Mouse (Mus musculus): ENCODE data around the gene Asb10. TPM values are rescaled to one million over a fixed set of nuclear protein-coding genes. Genes with fewer than 3 reads are reported as not detected.
A peak's percentile ranks its signal among the peaks of the same experiment; 100 is the strongest.
"Not testable (repeated sequence)": the region's sequence is repeated elsewhere in the genome, so short reads cannot be mapped to it uniquely, and the experiment has no call there.

Asb10 gene
- total and polyA plus RNA-seq, 2 experiments from 2014 or later, result 20.8 to 44.0 TPM

DNA sequence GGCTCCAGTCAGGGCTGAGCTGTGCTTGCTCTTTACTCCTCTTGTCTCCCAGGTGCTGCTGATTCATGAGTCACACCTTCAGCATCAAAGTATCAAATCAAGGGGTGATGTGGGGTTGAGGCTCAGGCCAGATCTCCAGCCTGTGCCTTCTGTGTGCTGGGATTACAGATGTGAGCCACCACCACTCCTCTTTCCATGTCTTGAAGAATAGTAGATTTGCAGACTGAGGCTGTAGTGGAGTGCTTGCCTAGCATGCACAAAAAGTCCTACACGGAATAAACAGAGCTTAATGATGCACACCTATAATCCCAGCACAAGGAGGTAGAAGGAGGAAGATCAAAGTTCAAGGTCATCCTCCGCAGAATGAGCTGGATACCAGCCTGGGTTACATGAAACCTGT is 15.9 kb upstream of the Asb10 start, which contains the start of gene 4931409K22Rik:
TSS of gene 4931409K22Rik (minus strand) at position 101 of the 400 bp plus-strand sequence.
- Histone ChIP-seq H3K27me3 (ENCODE audit: control insufficient read depth, insufficient read depth, low read length) (no peaks in the 10 kb centered on the region), H3K9me3 (replicated peaks; ENCODE audit: control insufficient read depth, low read length) (no peaks in the 10 kb centered on the region), H3K36me3 (replicated peaks; ENCODE audit: control insufficient read depth, insufficient read depth, low read length) (no peaks in the 10 kb centered on the region), H3K9ac (replicated peaks; ENCODE audit: low read depth, low read length) (no peak within 1 kb of the TSS), H3K4me2 (ENCODE audit: low read depth, low read length) (no peak within 1 kb of the TSS), H3K4me3 (ENCODE audit: low read depth, low read length) (no peak within 1 kb of the TSS), H3K4me1 (ENCODE audit: control insufficient read depth, insufficient read depth) (no peaks in the 10 kb centered on the region; the same call in 1 of the 2 replicates), H3K27ac (ENCODE audit: low read depth) (no peak within 1 kb of the TSS)
- ATAC-seq (ENCODE audit: insufficient read depth, low read depth) (no peak), DNase-seq (ENCODE audit: low spot score) (no peak)
- 65% methylated on average over 2 of the region's 2 CpGs for WGBS
- no peak for TF ChIP-seq CTCF (IDR thresholded peaks at IDR 0.05; ENCODE audit: low read depth)
- no peak for TF ChIP-seq EP300 (IDR thresholded peaks at IDR 0.05; ENCODE audit: low read depth)

DNA sequence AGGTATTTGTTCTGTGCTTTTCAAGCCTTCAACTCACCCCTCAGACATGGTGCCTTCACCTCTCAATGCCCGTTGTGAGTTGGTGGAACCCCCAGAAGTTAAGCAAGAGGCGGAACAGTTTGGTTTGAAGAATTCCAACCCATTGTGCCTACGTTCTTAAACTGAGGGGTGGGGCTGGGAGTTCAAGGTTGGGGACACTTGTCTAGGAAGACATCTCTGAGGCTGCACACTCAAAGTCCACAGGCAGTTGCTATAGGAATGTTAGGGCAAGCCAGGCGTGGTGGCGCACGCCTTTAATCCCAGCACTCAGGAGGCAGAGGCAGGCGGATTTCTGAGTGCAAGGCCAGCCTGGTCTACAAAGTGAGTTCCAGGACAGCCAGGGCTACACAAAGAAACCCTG is 14.6 kb upstream of the Asb10 start:
- H3K4me1 ChIP-seq (ENCODE audit: control insufficient read depth, insufficient read depth); DNase-seq (ENCODE audit: low spot score); H3K27me3 ChIP-seq (ENCODE audit: control insufficient read depth, insufficient read depth, low read length); H3K4me2 ChIP-seq (ENCODE audit: low read depth, low read length); H3K9ac ChIP-seq (replicated peaks; ENCODE audit: low read depth, low read length); H3K36me3 ChIP-seq (replicated peaks; ENCODE audit: control insufficient read depth, insufficient read depth, low read length); H3K4me3 ChIP-seq (ENCODE audit: low read depth, low read length); H3K27ac ChIP-seq (ENCODE audit: low read depth); H3K9me3 ChIP-seq (replicated peaks; ENCODE audit: control insufficient read depth, low read length); ATAC-seq (ENCODE audit: insufficient read depth, low read depth): not testable (repeated sequence)
- WGBS, result 89% methylated on average over 7 of the region's 7 CpGs

DNA sequence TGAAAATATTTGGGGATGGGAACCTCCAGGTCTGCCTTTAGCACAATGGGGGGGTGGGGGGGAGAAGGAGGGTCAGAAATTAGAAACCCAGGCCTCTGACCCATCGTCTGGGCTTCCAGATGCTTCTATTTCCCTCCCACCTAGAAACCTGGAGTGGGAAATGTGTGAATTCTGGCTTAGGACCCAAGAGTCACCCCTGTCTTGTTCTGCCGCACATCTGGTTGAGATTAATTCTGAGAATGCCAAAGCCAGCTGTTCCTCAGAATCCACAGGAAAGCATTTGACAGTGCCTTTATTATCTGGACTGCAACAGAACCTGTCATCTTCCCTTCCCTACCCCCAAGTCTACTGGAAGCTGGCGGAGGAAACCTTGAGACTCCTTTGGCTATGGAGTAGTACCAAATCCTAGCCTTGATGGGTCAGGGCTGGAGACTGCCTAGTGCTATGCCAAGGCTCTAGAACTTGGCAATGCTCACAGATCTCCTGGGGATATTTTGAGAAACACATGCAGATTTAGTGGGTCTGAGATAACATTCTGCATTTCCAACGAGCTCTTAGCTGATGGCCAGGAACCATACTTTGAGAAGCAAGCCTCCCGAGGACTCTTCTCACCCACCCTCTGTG is 13.0 kb upstream of the Asb10 start:
- H3K36me3 ChIP-seq (replicated peaks; ENCODE audit: control insufficient read depth, insufficient read depth, low read length), result no peaks in the 10 kb centered on the region
- WGBS, result 47% methylated on average over 5 of the region's 5 CpGs
- no peak overlapping the region for H3K4me3 ChIP-seq (ENCODE audit: low read depth, low read length)
- no peaks in the 10 kb centered on the region for H3K27me3 ChIP-seq (ENCODE audit: control insufficient read depth, insufficient read depth, low read length)
- no peak overlapping the region for H3K4me2 ChIP-seq (ENCODE audit: low read depth, low read length)
- TF ChIP-seq CTCF (IDR thresholded peaks at IDR 0.05; ENCODE audit: low read depth), result no peak
- TF ChIP-seq EP300 (IDR thresholded peaks at IDR 0.05; ENCODE audit: low read depth), result no peak
- no peak for ATAC-seq (ENCODE audit: insufficient read depth, low read depth)
- peaks cover 8% of the 10 kb centered on the region; the same call in 1 of the 2 replicates for H3K4me1 ChIP-seq (ENCODE audit: control insufficient read depth, insufficient read depth)
- no peak overlapping the region for H3K9ac ChIP-seq (replicated peaks; ENCODE audit: low read depth, low read length)
- DNase-seq (ENCODE audit: low spot score), result no peak
- H3K9me3 ChIP-seq (replicated peaks; ENCODE audit: control insufficient read depth, low read length), result no peaks in the 10 kb centered on the region
- no peak overlapping the region for H3K27ac ChIP-seq (ENCODE audit: low read depth)

DNA sequence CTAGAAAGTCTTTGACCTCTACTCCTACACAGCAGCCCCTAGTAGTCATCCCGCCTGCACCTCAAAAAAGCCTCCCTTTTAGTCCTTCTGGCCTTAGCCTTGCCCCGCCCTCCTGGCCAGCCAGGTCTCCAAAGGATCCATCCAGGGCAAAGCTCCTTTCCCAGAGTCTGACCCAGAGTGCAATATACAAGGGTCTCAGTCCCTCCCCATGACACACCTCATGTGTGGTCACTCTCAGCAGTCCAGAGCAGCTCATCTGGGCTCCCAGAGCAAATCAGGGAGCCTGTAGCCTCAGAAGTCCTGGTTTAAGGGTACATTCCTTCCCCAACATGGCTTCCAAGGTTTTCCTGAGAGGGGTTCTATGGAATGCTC is 10.5 kb upstream of the Asb10 start:
- Histone ChIP-seq H3K4me3 (ENCODE audit: low read depth, low read length) (no peak overlapping the region), H3K27me3 (ENCODE audit: control insufficient read depth, insufficient read depth, low read length) (no peaks in the 10 kb centered on the region), H3K27ac (ENCODE audit: low read depth) (no peak overlapping the region), H3K4me2 (ENCODE audit: low read depth, low read length) (peak overlapping the region; percentile 35), H3K9ac (replicated peaks; ENCODE audit: low read depth, low read length) (no peak overlapping the region; the same call in 1 of the 2 replicates), H3K9me3 (replicated peaks; ENCODE audit: control insufficient read depth, low read length) (no peaks in the 10 kb centered on the region), H3K36me3 (replicated peaks; ENCODE audit: control insufficient read depth, insufficient read depth, low read length) (no peaks in the 10 kb centered on the region), H3K4me1 (ENCODE audit: control insufficient read depth, insufficient read depth) (peaks cover 8% of the 10 kb centered on the region; the same call in 1 of the 2 replicates)
- DNase-seq (ENCODE audit: low spot score), result no peak
- ATAC-seq (ENCODE audit: insufficient read depth, low read depth), result no peak
- WGBS, result 50% methylated on average over 2 of the region's 2 CpGs
- TF ChIP-seq CTCF (IDR thresholded peaks at IDR 0.05; ENCODE audit: low read depth) (no peak), EP300 (IDR thresholded peaks at IDR 0.05; ENCODE audit: low read depth) (no peak)

DNA sequence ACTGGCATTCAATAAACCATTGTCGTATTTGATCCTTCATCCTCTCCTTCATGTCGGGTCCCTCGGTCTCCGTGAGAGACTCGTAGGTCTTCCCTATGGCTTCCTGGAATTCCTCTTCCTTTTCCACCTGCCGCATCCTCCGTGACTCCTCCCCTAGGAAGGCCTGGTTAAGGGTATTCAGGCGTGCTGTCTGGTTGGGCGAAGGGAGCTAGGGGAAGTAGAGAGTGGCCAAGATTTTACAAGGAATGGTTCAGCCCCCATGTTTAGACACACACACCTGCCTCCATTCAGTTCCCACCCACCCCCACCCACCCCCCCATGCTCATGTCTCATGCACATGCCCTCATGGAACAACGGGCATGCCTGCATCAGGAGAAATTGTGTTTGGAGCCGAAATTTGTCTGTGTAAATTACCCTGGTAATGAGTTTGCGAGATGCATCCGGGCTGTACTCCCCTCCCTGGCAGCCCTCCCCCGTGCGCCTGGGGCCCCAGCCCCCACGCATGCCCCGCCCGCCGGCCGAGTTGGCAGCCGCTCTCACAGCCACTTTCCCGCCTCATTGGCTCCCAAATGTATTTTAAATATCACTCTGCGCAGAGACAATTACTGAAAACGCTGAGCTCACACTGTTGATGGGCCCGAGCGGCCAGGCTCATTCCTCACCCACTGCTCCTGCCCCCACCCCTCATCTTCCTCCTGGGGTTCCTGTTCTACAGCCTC is 10.0 kb upstream of the Asb10 start:
- DNase-seq (ENCODE audit: low spot score) (peak; percentile 29), ATAC-seq (ENCODE audit: insufficient read depth, low read depth) (peak; percentile 33; the same call in 1 of the 2 replicates)
- Histone ChIP-seq H3K27ac (ENCODE audit: low read depth) (no peak overlapping the region), H3K4me2 (ENCODE audit: low read depth, low read length) (peak overlapping the region; percentile 35), H3K9me3 (replicated peaks; ENCODE audit: control insufficient read depth, low read length) (no peaks in the 10 kb centered on the region), H3K9ac (replicated peaks; ENCODE audit: low read depth, low read length) (no peak overlapping the region; the same call in 1 of the 2 replicates), H3K27me3 (ENCODE audit: control insufficient read depth, insufficient read depth, low read length) (no peaks in the 10 kb centered on the region), H3K36me3 (replicated peaks; ENCODE audit: control insufficient read depth, insufficient read depth, low read length) (no peaks in the 10 kb centered on the region), H3K4me1 (ENCODE audit: control insufficient read depth, insufficient read depth) (peaks cover 8% of the 10 kb centered on the region; the same call in 1 of the 2 replicates), H3K4me3 (ENCODE audit: low read depth, low read length) (no peak overlapping the region)
- 24% methylated on average over 26 of the region's 26 CpGs for WGBS
- no peak for TF ChIP-seq EP300 (IDR thresholded peaks at IDR 0.05; ENCODE audit: low read depth)
- no peak for TF ChIP-seq CTCF (IDR thresholded peaks at IDR 0.05; ENCODE audit: low read depth)

Measured in heart, postnatal 0 days (tissue).